Mouse (Mus musculus) liver, adult (tissue): ENCODE measurements around the gene Atp2a1.

Experiments used
- GATA4 ChIP-seq: IDR thresholded peaks from 2 replicates; pipeline ENCODE4 v1.6.1; 2014; ENCODE audit warnings: mild to moderate bottlenecking, low read length; ENCODE audit not compliant: insufficient replicate concordance

The Atp2a1 gene

DNA sequence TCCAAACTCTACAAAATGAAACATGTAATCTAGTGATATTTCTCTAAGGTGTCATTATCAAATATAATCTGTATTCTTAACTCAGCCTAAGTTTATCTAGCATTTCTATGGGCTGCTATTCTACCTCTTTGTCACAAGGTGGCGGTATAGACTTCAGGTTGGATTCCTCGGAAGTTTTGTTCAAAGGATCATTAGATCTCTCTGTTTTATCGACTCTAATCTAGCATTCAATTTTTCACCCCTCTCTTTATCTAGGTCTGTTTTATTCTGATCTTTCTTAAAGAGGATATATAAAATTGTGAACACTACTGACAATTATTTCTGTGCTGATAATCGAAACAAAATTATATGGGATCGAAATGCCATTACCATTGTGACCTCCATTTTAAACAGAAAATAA lies 18.8 kb upstream of the Atp2a1 start:
- 0 out of 2 replicates have a peak, but pooled peaks have one; percentile 19 for TF ChIP-seq GATA4

- peak; percentile 26; the same call in 1 of the 2 replicates for TF ChIP-seq GATA4
Observed at GRCm38 (mm10) chr7:126474993-126475581, 12.2 kb upstream of the Atp2a1 start, which contains the start of gene Sh2b1. Gene Sh2b1, minus strand, starts transcription at chr7:126475424.

DNA sequence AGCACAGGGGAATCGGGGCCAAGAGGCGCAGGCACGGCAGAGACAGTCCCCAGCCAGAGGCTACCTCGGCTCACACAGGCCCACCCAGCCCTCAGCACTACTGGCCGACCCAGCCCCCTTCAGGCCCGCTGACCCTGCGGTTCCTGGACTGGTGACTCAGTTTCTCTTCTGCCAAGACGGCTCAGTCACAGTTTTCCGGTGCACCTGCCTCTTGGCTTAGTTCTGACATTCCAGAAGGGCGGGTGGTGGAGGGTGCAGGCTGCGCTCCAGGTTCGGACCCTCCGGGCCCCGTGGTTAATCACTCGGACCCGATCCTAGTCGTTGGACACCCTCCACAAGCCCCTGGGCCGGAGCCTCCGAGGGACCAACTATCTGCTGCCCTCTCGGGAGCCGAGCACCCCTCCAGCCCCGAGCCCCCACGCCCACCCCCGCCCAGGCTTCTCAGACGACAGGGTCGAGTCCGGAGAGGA lies 11.6 kb upstream of the Atp2a1 start:
- TF ChIP-seq GATA4 = no peak

DNA sequence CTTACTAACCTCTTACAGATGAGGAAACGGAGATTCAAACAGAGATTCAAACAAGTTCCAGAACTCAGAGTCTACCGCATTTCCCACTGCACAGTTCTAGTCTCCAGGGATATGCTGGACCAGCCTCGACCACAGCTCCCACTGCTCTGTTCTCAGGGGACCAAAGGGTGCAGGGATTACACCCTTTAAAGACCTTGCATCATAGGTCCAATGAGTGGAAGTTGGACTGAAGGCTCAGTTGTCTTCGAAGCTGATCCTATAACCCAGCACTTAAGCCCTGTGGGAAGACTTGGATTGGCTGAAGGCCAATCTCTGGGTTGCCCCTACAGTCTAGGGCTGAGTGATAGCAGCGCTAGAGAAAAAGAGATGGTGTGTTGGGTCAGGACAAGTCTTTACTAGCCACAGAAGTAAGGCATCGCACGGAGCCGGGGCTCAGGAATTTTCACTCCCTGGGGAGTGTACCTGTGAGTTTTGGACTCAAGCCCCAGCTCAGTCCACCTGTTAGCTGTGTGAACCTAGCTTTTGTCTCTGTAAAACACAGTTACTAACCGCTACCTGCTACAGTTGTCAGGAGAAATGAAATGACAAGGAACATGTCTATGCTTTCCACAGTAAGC lies 10.7 kb upstream of the Atp2a1 start:
- no peak for TF ChIP-seq GATA4

- TF ChIP-seq GATA4 = no peak
Observed at GRCm38 (mm10) chr7:126472713-126473112, 9.8 kb upstream of the Atp2a1 start.

DNA sequence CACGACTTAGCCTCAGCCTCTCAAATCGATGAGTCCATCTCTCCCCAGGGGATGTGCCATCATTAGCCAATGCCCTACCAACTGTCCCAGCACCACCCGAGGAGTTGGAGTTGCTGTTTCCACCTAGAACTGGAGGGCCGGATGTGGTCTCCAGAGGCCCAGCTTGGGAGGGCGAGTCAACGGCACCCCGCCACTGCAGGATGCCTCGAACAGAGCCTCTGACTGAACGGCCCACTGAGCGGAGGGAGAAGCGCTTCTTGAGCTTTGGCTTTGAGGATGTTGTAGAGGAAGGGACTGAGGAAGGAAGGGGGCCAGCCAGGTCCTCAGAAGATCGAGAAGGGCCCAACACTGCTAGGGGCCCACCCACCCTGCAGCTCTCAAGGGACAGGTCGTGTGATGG lies 9.4 kb upstream of the Atp2a1 start:
- TF ChIP-seq GATA4 = no peak

DNA sequence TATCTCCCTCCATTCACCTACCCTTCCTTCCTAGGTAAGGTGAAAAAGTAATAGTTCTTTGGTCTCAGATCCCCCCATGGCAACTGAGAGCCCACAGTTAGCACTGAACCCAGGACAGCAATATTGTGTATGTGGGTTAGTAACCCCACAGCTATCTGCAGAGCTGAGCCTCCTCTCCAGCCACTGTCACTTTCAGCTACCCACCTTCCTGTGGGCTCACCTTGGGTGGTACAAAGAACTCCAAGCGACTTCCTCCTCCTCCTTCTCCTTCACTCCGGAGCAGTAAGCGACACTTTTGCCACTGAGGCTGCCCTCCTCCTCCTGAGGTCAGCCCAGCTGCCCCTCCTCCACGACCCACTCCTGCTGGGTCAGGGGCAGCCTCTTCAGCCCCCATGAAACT lies 8.9 kb upstream of the Atp2a1 start:
- no peak for TF ChIP-seq GATA4

DNA sequence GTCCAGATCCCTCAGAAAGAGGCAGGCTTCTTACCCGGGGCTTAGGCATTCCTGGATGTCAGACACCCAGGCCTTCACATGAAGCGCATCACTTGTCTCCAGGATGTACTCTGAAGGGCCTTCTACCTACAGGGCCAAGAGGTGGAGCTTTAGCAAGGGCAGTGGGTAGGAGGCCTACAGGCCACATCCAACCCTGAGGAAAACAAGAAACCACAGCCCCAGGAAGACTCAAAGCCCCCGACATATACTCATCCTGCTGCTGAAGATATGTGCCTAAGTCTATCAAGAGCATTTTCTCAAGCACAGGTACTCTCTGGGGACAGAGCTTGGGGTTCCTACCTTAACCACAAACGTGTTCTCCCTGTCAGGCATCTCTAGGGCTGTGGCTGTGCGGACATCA lies 8.5 kb upstream of the Atp2a1 start:
- TF ChIP-seq GATA4 = no peak

DNA sequence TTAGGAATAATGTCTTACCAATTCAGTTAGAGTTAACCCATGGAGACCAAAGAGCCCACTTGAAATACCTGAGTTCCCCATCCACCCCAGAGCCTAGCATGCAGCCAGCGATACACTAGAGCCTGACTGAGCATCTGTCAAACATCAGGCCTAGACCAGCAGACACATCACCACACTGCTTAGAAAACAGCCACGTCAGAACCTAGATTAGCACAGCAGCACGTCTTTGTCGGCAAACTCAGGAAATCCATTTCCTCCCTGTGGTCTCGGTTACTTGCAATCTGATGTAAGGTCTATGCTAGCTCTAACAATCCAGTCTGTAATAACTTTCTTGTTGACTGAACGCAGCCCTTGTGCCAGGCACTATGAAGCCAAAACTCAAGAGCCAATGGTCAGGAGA lies 7.2 kb upstream of the Atp2a1 start:
- no peak for TF ChIP-seq GATA4

GRCm38 (mm10) chr7:126467834-126468627 lies 5.1 kb upstream of the Atp2a1 start:
- no peak for TF ChIP-seq GATA4

- TF ChIP-seq GATA4 = no peak
Observed at GRCm38 (mm10) chr7:126467271-126467670, 4.4 kb upstream of the Atp2a1 start.

- TF ChIP-seq GATA4 = no peak
Observed at GRCm38 (mm10) chr7:126466707-126467106, 3.8 kb upstream of the Atp2a1 start.

DNA sequence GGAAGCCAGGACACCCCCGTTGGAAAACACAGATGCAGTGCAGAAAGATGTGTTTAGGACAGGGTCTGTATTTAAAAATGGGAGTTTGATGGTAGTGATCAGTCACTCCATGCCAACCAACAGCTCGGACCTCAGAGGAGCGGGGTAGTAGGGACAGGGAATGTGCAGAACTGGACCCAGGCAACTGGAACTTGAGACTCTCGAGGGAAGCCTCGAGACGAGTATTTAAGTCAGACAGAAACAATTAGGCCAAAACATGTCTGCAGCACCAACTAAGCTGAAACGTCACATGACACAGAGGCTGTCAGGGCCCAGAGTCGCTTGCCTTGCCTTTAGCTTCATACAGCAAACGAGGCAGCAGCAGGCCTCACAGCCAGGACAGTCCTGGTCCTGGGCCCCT lies 3.2 kb upstream of the Atp2a1 start:
- TF ChIP-seq GATA4 = no peak

DNA sequence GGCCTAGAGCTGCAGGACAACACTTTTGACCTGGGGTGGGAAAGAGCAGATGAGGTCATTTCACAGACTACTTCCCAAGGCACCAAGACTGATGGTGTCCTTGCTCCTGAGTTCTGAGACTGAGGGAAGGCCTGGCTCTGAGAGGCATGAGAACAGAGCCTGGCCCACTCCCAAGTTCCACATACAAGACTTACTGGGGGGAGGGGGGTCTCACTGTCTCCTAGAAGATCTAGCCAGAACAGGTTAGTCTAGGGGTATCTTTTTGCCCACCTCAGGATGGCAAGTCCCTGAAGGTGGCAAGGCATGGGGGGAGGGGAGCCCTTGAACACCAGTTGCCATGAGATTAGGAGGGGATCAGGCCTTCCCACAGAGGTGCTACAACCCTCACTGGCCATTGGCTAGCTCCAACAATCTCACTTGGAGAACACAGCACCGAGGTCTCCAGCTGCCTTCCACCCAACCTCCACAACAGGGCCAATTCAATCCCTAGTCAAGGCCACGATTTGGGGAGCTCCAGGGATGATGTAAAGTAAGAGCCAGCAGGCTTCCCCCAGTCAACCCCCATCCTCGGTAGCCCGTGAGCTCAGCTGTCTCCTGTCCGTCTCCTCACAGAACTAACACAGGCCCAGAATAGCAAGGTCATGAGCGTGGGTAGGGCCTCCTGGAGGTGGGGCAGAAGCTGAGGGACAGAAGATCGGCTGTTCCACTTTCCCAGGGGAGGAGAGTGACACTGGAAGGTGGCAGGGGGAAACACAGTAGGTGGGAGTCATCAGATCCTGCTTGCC lies 2.5 kb upstream of the Atp2a1 start:
- TF ChIP-seq GATA4 = no peak

DNA sequence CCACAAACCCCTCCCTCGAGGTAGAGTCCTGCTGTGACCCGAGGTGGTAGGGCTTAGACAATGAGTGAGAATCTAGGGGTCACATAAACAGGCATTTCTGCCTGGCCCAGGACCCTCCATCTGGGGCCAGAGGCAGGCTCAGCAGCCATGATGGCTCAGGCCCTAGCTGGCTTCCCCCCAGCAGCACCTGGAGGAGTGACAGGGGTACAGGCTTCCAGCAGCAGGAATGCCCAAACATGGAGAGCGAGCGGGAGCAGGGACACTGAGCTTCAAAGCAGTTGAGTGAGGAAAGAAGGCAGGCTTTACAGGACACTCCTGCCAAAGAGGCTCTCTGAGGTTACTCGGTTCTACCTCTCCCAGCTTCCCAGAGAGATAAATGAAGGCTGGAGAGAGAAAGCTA lies 1.9 kb upstream of the Atp2a1 start:
- TF ChIP-seq GATA4 = no peak
